Mouse (Mus musculus) midbrain, postnatal 0 days (tissue): ENCODE data around the gene Atp5g2. TPM values are rescaled to one million over a fixed set of nuclear protein-coding genes. Genes with fewer than 3 reads are reported as not detected.
A peak's percentile ranks its signal among the peaks of the same experiment; 100 is the strongest.
"Not testable (repeated sequence)": the region's sequence is repeated elsewhere in the genome, so short reads cannot be mapped to it uniquely, and the experiment has no call there.

Experiments
- ATAC-seq: fragments of 200-750 bp; cut with Nextera tagmentation; 2 replicates; pipeline ENCODE4 v1.8.0; 2017; ENCODE audit warnings: moderate number of reproducible peaks, mild to moderate bottlenecking, moderate TSS enrichment, moderate library complexity; ENCODE audit not compliant: low FRiP score
- DNase-seq: peaks from one replicate; pipeline ENCODE4 v3.0.0-alpha.2; 2015; ENCODE audit warnings: low spot score
- H3K27ac ChIP-seq: fragments of 300-500 bp; sonication (generic); 2 replicates; pipeline ENCODE4 v1.5.1; 2014; ENCODE audit warnings: low read depth, mild to moderate bottlenecking, low read length, mixed read lengths
- H3K27me3 ChIP-seq: fragments of 300-500 bp; sonication (generic); 2 replicates; pipeline ENCODE4 v1.6.1; 2014; ENCODE audit warnings: low read length, control low read depth, mixed read lengths; ENCODE audit not compliant: insufficient read depth
- H3K36me3 ChIP-seq: fragments of 300-500 bp; sonication (generic); 2 replicates; pipeline ENCODE4 v1.6.1; 2014; ENCODE audit warnings: low read length, control low read depth, mixed read lengths; ENCODE audit not compliant: insufficient read depth
- H3K4me1 ChIP-seq: fragments of 300-500 bp; sonication (generic); 2 replicates; pipeline ENCODE4 v1.6.1; 2014; ENCODE audit warnings: mild to moderate bottlenecking, control low read depth, antibody characterized with exemption, low read length, mixed read lengths; ENCODE audit not compliant: insufficient read depth
- H3K4me2 ChIP-seq: fragments of 300-500 bp; sonication (generic); 2 replicates; pipeline ENCODE4 v1.6.1; 2014; ENCODE audit warnings: low read depth, mild to moderate bottlenecking, low read length, mixed read lengths; ENCODE audit not compliant: poor library complexity, severe bottlenecking
- H3K4me3 ChIP-seq: fragments of 300-500 bp; sonication (generic); 2 replicates; pipeline ENCODE4 v1.5.1; 2014; ENCODE audit warnings: low read depth, mild to moderate bottlenecking, low read length, moderate library complexity
- H3K9ac ChIP-seq: fragments of 300-500 bp; sonication (generic); replicated peaks from 2 replicates; pipeline ENCODE4 v1.6.1; 2014; ENCODE audit warnings: mild to moderate bottlenecking, low read length, moderate library complexity, mixed read lengths; ENCODE audit not compliant: poor library complexity, severe bottlenecking
- H3K9me3 ChIP-seq: fragments of 300-500 bp; sonication (generic); 2 replicates; pipeline ENCODE4 v1.6.1; 2016; ENCODE audit warnings: low read length, control low read depth
- CTCF ChIP-seq: IDR thresholded peaks from 2 replicates; pipeline ENCODE4 v1.5.1; 2016; ENCODE audit warnings: antibody characterized with exemption, mild to moderate bottlenecking
- WGBS: fragments of 180-500 bp; shearing (Covaris S2); extraction: QIAGEN DNeasy Blood & Tissue Kit; methylation state at CpG from one replicate; pipeline ENCODE4 v1.1.7; 2014; 5-methylcytosine and 5-hydroxymethylcytosine counted together
- polyA plus RNA-seq: library from polyadenylated mRNA; unstranded; fragments of >200 nt; fragmentation: Nextera tagmentation; extraction: Ambion mirVana; gene quantifications from 2 replicates; pipeline ENCODE4 v1.2.1, GENCODE M21; 2015
- total RNA-seq: library from RNA; depleted of rRNA; stranded (reverse); fragments of >200 nt; gene quantifications from 2 replicates; pipeline ENCODE4 v1.2.3, GENCODE M21; 2014

Gene Atp5g2
- total and polyA plus RNA-seq, 2 experiments from 2014 or later = 54.4 to 348 TPM

- peak overlapping the region; percentile 98 for H3K27ac ChIP-seq
- no peak for TF ChIP-seq CTCF
- H3K9me3 ChIP-seq = no peaks in the 10 kb centered on the region
- H3K4me2 ChIP-seq = peak overlapping the region; percentile 83
- ATAC-seq (peak; percentile 50), DNase-seq (peak; percentile 81)
- peak overlapping the region; percentile 92 for H3K9ac ChIP-seq
- peak overlapping the region; percentile 47 for H3K4me3 ChIP-seq
- 1% methylated on average over 30 of the region's 34 CpGs for WGBS
- 0 out of 2 replicates have a peak, but pooled peaks cover 5% of the 10 kb centered on the region for H3K4me1 ChIP-seq
- no peaks in the 10 kb centered on the region; the same call in 1 of the 2 replicates for H3K36me3 ChIP-seq
- H3K27me3 ChIP-seq = no peaks in the 10 kb centered on the region
Observed at GRCm38 (mm10) chr15:102671721-102672214, 384 bp downstream of the Atp5g2 start.

GRCm38 (mm10) chr15:102670767-102671575, 1.2 kb downstream of the Atp5g2 start:
- peak overlapping the region; percentile 72 for H3K4me3 ChIP-seq
- peak; percentile 98 for DNase-seq
- no peaks in the 10 kb centered on the region; the same call in 1 of the 2 replicates for H3K36me3 ChIP-seq
- TF ChIP-seq CTCF = peak; percentile 99
- no peaks in the 10 kb centered on the region for H3K27me3 ChIP-seq
- no peaks in the 10 kb centered on the region for H3K9me3 ChIP-seq
- H3K9ac ChIP-seq = peak overlapping the region; percentile 94
- peak overlapping the region; percentile 98 for H3K27ac ChIP-seq
- ATAC-seq = peak; percentile 93
- H3K4me1 ChIP-seq = 0 out of 2 replicates have a peak, but pooled peaks cover 5% of the 10 kb centered on the region
- under 1% methylated on average over 39 of the region's 53 CpGs for WGBS
- H3K4me2 ChIP-seq = peak overlapping the region; percentile 83

GRCm38 (mm10) chr15:102670281-102670680, 1.9 kb downstream of the Atp5g2 start:
- WGBS = 8% methylated on average over 6 of the region's 6 CpGs
- Histone ChIP-seq H3K4me2 (peak overlapping the region; percentile 68), H3K27ac (peak overlapping the region; percentile 98), H3K9me3 (no peaks in the 10 kb centered on the region), H3K4me1 (0 out of 2 replicates have a peak, but pooled peaks cover 5% of the 10 kb centered on the region), H3K36me3 (peaks cover 3% of the 10 kb centered on the region; the same call in 1 of the 2 replicates), H3K27me3 (no peaks in the 10 kb centered on the region), H3K9ac (peak overlapping the region; percentile 94), H3K4me3 (peak overlapping the region; percentile 72)
- ATAC-seq = no peak
- DNase-seq = peak; percentile 21
- peak; percentile 2; the same call in 1 of the 2 replicates for TF ChIP-seq CTCF

GRCm38 (mm10) chr15:102669571-102669970, 2.6 kb downstream of the Atp5g2 start:
- Histone ChIP-seq H3K9ac (0 out of 2 replicates have a peak overlapping the region, but pooled peaks have one; percentile 8), H3K27ac (no peak overlapping the region), H3K4me2 (peak overlapping the region; percentile 68; the same call in 1 of the 2 replicates), H3K4me3 (no peak overlapping the region), H3K9me3 (no peaks in the 10 kb centered on the region), H3K36me3 (peaks cover 10% of the 10 kb centered on the region), H3K4me1 (0 out of 2 replicates have a peak, but pooled peaks cover 5% of the 10 kb centered on the region), H3K27me3 (no peaks in the 10 kb centered on the region)
- no peak for TF ChIP-seq CTCF
- DNase-seq = no peak
- 87% methylated on average over 8 of the region's 8 CpGs for WGBS
- no peak for ATAC-seq

- no peak overlapping the region for H3K4me3 ChIP-seq
- ATAC-seq = no peak
- WGBS = 52% methylated on average over 4 of the region's 4 CpGs
- H3K27me3 ChIP-seq = no peaks in the 10 kb centered on the region
- TF ChIP-seq CTCF = peak; percentile 73
- H3K4me2 ChIP-seq = no peak overlapping the region
- H3K36me3 ChIP-seq = peaks cover 32% of the 10 kb centered on the region
- H3K4me1 ChIP-seq = 0 out of 2 replicates have a peak, but pooled peaks cover 5% of the 10 kb centered on the region
- H3K9ac ChIP-seq = no peak overlapping the region
- no peak overlapping the region for H3K27ac ChIP-seq
- DNase-seq = peak; percentile 48
- no peaks in the 10 kb centered on the region for H3K9me3 ChIP-seq
Observed at GRCm38 (mm10) chr15:102665494-102665893, 6.7 kb downstream of the Atp5g2 start.

GRCm38 (mm10) chr15:102663825-102664224, 8.3 kb downstream of the Atp5g2 start:
- no peak overlapping the region for H3K9ac ChIP-seq
- peaks cover 32% of the 10 kb centered on the region for H3K36me3 ChIP-seq
- H3K4me2 ChIP-seq = no peak overlapping the region
- 78% methylated on average over 8 of the region's 8 CpGs for WGBS
- no peak overlapping the region for H3K27ac ChIP-seq
- H3K27me3 ChIP-seq = no peaks in the 10 kb centered on the region
- H3K9me3 ChIP-seq = no peaks in the 10 kb centered on the region
- H3K4me3 ChIP-seq = no peak overlapping the region
- DNase-seq (no peak), ATAC-seq (no peak)
- H3K4me1 ChIP-seq = no peaks in the 10 kb centered on the region
- TF ChIP-seq CTCF = no peak

GRCm38 (mm10) chr15:102662601-102663000, 9.6 kb downstream of the Atp5g2 start:
- peaks cover 32% of the 10 kb centered on the region for H3K36me3 ChIP-seq
- not testable (repeated sequence) for DNase-seq, H3K27me3 ChIP-seq, H3K9ac ChIP-seq, H3K4me3 ChIP-seq, H3K27ac ChIP-seq, H3K9me3 ChIP-seq, H3K4me1 ChIP-seq, ATAC-seq, H3K4me2 ChIP-seq
- no CpG with 5 or more reads among the region's 2 CpGs for WGBS
